Mouse (Mus musculus): ENCODE data around the gene Rchy1. TPM values are rescaled to one million over a fixed set of nuclear protein-coding genes. Genes with fewer than 3 reads are reported as not detected.

Rchy1 gene
- polyA plus RNA-seq (2015; fragmentation: Nextera tagmentation; extraction: Ambion mirVana): 67.6 and 70.0 TPM in 2 replicates

- Histone ChIP-seq H3K36me3 (ENCODE audit: poor library complexity, severe bottlenecking) (no peaks in the 10 kb centered on the region), H3K9ac (peak within 1 kb of the TSS; percentile 85), H3K4me3 (peak within 1 kb of the TSS; percentile 74), H3K27ac (peak within 1 kb of the TSS; percentile 96), H3K27me3 (no peaks in the 10 kb centered on the region), H3K4me2 (peak within 1 kb of the TSS; percentile 70), H3K9me3 (replicated peaks) (no peaks in the 10 kb centered on the region), H3K4me1 (peaks cover 30% of the 10 kb centered on the region)
- peak; percentile 98 for ATAC-seq
- WGBS: 0% methylated on average over 65 of the region's 65 CpGs
Observed at GRCm38 (mm10) chr5:91962639-91963440, at the start of gene Rchy1. Gene Rchy1, minus strand, starts transcription at chr5:91963068.

- Histone ChIP-seq H3K27ac (no peak overlapping the region), H3K4me2 (no peak overlapping the region), H3K9ac (no peak overlapping the region), H3K9me3 (replicated peaks) (no peaks in the 10 kb centered on the region), H3K36me3 (ENCODE audit: poor library complexity, severe bottlenecking) (no peaks in the 10 kb centered on the region), H3K4me1 (no peaks in the 10 kb centered on the region), H3K27me3 (no peaks in the 10 kb centered on the region), H3K4me3 (no peak overlapping the region)
- 64% methylated on average over 7 of the region's 7 CpGs for WGBS
- no peak for ATAC-seq
Observed at GRCm38 (mm10) chr5:92011756-92012155, 48.9 kb upstream of the Rchy1 start.

DNA sequence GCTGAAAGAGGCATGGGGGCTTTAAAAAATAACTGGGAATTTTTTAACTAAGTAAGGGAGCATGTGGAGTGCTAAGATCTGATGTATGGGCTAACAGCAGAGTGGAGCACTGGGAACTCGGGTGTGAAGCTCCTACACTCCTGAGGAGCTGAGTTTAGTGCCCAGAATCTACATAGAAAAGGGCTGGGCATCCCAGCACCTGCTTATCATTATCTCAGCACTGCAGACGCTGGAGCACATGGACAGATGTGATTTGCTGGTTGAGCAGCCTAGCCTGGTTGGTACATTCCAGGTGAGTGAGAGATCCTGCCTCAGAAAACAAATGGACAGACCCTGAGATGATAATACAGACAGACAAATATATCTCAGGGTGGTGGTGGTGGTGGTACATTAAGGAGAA, 47.0 kb upstream of the Rchy1 start:
- Histone ChIP-seq H3K4me3 (no peak overlapping the region), H3K27me3 (no peaks in the 10 kb centered on the region), H3K4me2 (no peak overlapping the region), H3K4me1 (no peaks in the 10 kb centered on the region), H3K36me3 (ENCODE audit: poor library complexity, severe bottlenecking) (no peaks in the 10 kb centered on the region), H3K9me3 (replicated peaks) (no peaks in the 10 kb centered on the region), H3K9ac (no peak overlapping the region), H3K27ac (no peak overlapping the region)
- ATAC-seq: no peak
- WGBS: 54% methylated on average over 2 of the region's 2 CpGs

DNA sequence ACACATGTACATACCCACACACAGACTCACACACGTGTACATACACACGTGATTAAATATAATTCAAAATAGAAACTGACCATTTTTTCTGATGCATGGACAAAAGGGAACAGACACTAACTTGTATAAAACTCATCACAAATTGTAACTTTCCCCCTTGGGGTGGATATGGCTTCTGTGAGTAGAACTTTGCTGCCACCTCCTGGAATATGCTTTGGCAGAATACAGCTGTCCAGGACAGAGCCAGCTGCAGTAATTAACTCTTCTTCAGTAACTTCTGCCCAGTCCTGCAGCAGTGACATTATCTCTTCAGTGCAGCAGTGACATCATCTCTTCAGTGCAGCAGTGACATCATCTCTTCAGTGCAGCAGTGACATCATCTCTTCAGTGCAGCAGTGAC, 40.1 kb upstream of the Rchy1 start:
- WGBS: 66% methylated on average over 2 of the region's 2 CpGs
- no peak overlapping the region for H3K9ac ChIP-seq
- H3K27me3 ChIP-seq: no peaks in the 10 kb centered on the region
- no peak overlapping the region for H3K4me2 ChIP-seq
- H3K9me3 ChIP-seq (replicated peaks): peaks cover 5% of the 10 kb centered on the region; the same call in 1 of the 2 replicates
- H3K27ac ChIP-seq: no peak overlapping the region
- 0 out of 2 replicates have a peak, but pooled peaks have one; percentile 48 for ATAC-seq
- H3K36me3 ChIP-seq (ENCODE audit: poor library complexity, severe bottlenecking): no peaks in the 10 kb centered on the region
- H3K4me1 ChIP-seq: no peaks in the 10 kb centered on the region
- H3K4me3 ChIP-seq: no peak overlapping the region

DNA sequence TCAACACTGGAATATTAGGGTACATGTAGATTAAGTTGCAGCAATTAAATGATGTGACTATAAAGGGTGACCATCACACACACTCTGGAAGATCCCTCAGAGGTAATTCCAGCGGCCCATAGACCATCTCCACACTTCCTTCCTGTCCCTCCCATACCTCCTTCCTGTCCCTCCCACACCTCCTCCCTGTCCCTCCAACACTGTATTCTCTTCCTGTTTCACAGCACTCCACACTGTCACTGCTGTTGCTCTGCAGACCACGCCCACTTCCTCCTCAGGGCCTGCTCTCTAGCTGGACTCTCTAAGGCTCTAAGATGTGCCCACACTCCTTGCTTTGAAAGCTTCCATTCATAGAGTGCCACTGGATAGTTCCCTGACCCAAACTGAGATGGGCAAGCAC, 37.9 kb upstream of the Rchy1 start:
- H3K9me3 ChIP-seq (replicated peaks): peaks cover 5% of the 10 kb centered on the region; the same call in 1 of the 2 replicates

DNA sequence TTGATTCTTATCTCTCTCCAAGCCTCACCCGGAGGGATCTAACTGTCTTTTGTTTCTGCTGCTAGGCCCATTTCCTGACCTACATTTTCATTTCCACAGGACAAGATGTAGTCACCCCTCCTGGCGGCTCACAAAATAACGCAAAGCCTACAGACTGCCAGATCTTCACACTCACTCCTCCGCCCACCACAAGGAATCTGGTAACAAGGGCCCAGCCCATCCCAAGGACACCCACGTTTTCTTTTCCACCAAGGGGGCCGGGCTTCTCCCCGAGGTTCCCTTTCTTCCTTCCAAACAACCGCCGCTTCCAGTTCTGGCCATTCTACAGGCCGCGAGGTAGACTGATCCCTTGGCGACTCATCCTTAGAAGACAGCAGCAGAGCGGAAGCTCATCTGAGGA, 31.7 kb upstream of the Rchy1 start:
- Histone ChIP-seq H3K27ac (no peak overlapping the region), H3K4me1 (no peaks in the 10 kb centered on the region), H3K36me3 (ENCODE audit: poor library complexity, severe bottlenecking) (no peaks in the 10 kb centered on the region), H3K4me2 (no peak overlapping the region), H3K9ac (no peak overlapping the region), H3K9me3 (replicated peaks) (peaks cover 5% of the 10 kb centered on the region; the same call in 1 of the 2 replicates), H3K4me3 (no peak overlapping the region), H3K27me3 (no peaks in the 10 kb centered on the region)
- WGBS: 65% methylated on average over 13 of the region's 13 CpGs
- ATAC-seq: no peak

More for the DNA sequence above, 37.9 kb upstream of the Rchy1 start:
- no peaks in the 10 kb centered on the region for H3K4me1 ChIP-seq
- H3K4me3 ChIP-seq: no peak overlapping the region
- H3K9ac ChIP-seq: no peak overlapping the region
- H3K27me3 ChIP-seq: no peaks in the 10 kb centered on the region
- no peak overlapping the region for H3K27ac ChIP-seq
- H3K36me3 ChIP-seq (ENCODE audit: poor library complexity, severe bottlenecking): no peaks in the 10 kb centered on the region
- WGBS: 72% methylated on average over 2 of the region's 2 CpGs
- H3K4me2 ChIP-seq: no peak overlapping the region
- no peak for ATAC-seq

DNA sequence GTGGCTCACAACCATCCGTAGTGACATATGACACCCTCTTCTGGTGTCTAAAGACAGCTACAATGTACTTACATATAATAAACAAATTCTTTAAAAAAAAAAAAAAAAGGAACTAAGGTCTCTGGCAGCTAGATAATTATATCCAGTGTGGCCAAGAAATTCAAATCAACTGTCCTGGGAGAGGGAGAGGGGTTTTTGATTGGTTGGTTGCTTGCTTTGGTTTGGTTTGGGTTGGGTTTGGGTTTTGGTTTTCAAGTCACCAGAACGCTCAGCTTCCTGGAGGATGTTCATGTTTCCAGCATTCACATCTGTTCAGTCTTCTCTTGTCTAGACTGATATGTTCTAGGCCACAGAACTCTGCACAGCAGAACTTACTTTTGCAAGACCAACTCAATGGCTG, 30.2 kb upstream of the Rchy1 start:
- H3K4me2 ChIP-seq: no peak overlapping the region
- H3K36me3 ChIP-seq (ENCODE audit: poor library complexity, severe bottlenecking): no peaks in the 10 kb centered on the region
- no peak overlapping the region for H3K4me3 ChIP-seq
- no peaks in the 10 kb centered on the region for H3K4me1 ChIP-seq
- WGBS: 89% methylated on average over 2 of the region's 2 CpGs
- ATAC-seq: no peak
- H3K27me3 ChIP-seq: no peaks in the 10 kb centered on the region
- no peak overlapping the region for H3K9ac ChIP-seq
- no peak overlapping the region for H3K27ac ChIP-seq
- no peaks in the 10 kb centered on the region for H3K9me3 ChIP-seq (replicated peaks)

- Histone ChIP-seq H3K4me3 (no peak overlapping the region), H3K27me3 (no peaks in the 10 kb centered on the region), H3K36me3 (ENCODE audit: poor library complexity, severe bottlenecking) (no peaks in the 10 kb centered on the region), H3K27ac (no peak overlapping the region), H3K9me3 (replicated peaks) (no peaks in the 10 kb centered on the region), H3K4me1 (no peaks in the 10 kb centered on the region), H3K4me2 (no peak overlapping the region), H3K9ac (no peak overlapping the region)
- no peak for ATAC-seq
- 85% methylated on average over 6 of the region's 6 CpGs for WGBS
Observed at GRCm38 (mm10) chr5:91991191-91991937, 28.5 kb upstream of the Rchy1 start.

- Histone ChIP-seq H3K9me3 (replicated peaks) (no peaks in the 10 kb centered on the region), H3K27me3 (no peaks in the 10 kb centered on the region), H3K4me1 (no peaks in the 10 kb centered on the region), H3K9ac (no peak overlapping the region), H3K4me3 (no peak overlapping the region), H3K36me3 (ENCODE audit: poor library complexity, severe bottlenecking) (no peaks in the 10 kb centered on the region), H3K27ac (no peak overlapping the region), H3K4me2 (no peak overlapping the region)
- ATAC-seq: no peak
- 79% methylated on average over 9 of the region's 9 CpGs for WGBS
Observed at GRCm38 (mm10) chr5:91989261-91989660, 26.4 kb upstream of the Rchy1 start.

DNA sequence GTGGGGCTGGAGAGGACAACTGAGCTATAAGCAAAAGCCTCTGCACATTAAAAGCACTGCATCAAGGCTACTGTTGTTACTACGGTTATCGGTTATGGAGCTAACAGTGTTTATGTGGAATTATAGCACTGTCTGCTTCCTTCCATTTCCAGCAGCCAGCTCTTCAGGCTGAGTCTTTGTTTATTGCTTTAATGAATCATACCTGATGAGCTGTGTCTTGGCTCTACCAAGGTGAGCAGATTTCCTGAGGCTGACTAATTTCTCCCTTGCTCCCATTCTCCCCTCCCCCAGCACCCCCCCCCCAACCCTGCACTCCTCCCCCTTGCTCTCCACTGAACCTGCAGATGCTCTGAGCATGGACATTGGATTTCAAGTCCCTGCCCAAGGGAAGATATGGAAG, 24.9 kb upstream of the Rchy1 start:
- WGBS: 89% methylated on average over 2 of the region's 2 CpGs

GRCm38 (mm10) chr5:91987236-91987635, 24.4 kb upstream of the Rchy1 start, which contains the start of gene Odaph:
Gene Odaph, plus strand, starts transcription at chr5:91987475.
- Histone ChIP-seq H3K9me3 (replicated peaks) (no peaks in the 10 kb centered on the region), H3K4me2 (no peak within 1 kb of the TSS), H3K4me3 (no peak within 1 kb of the TSS), H3K27me3 (no peaks in the 10 kb centered on the region), H3K9ac (no peak within 1 kb of the TSS), H3K27ac (no peak within 1 kb of the TSS), H3K36me3 (ENCODE audit: poor library complexity, severe bottlenecking) (no peaks in the 10 kb centered on the region), H3K4me1 (no peaks in the 10 kb centered on the region)
- ATAC-seq: no peak
- 77% methylated on average over 4 of the region's 4 CpGs for WGBS

More for the DNA sequence above, 24.9 kb upstream of the Rchy1 start:
- H3K9me3 ChIP-seq (replicated peaks): no peaks in the 10 kb centered on the region
- no peak overlapping the region for H3K9ac ChIP-seq
- H3K27ac ChIP-seq: no peak overlapping the region
- no peaks in the 10 kb centered on the region for H3K4me1 ChIP-seq
- H3K36me3 ChIP-seq (ENCODE audit: poor library complexity, severe bottlenecking): no peaks in the 10 kb centered on the region
- H3K27me3 ChIP-seq: no peaks in the 10 kb centered on the region
- ATAC-seq: no peak
- H3K4me3 ChIP-seq: no peak overlapping the region
- no peak overlapping the region for H3K4me2 ChIP-seq

DNA sequence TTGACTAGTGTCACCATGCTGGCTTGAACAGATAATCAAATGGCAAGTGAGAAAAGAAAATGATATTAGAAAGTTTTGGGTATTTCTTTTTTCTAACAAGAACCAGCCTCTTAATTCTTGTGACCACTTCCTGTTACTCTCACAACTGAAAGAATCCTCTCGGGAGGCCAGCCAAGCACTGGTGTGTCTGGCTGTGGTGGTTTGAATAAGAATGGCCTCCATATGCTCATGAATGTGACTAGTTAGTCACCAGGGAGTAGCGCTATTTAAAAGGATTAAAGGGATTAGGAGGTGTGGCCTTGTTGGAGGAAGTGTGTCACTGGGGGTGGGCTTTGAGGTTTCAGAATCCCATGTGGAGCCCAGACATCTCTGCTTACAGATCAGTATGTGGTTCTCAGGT, 22.9 kb upstream of the Rchy1 start:
- no peak overlapping the region for H3K9ac ChIP-seq
- H3K4me3 ChIP-seq: no peak overlapping the region
- H3K27ac ChIP-seq: no peak overlapping the region
- no peaks in the 10 kb centered on the region for H3K9me3 ChIP-seq (replicated peaks)
- no peaks in the 10 kb centered on the region for H3K27me3 ChIP-seq
- no peak for ATAC-seq
- H3K36me3 ChIP-seq (ENCODE audit: poor library complexity, severe bottlenecking): no peaks in the 10 kb centered on the region
- H3K4me2 ChIP-seq: no peak overlapping the region
- 18% methylated on average over 2 of the region's 2 CpGs for WGBS
- H3K4me1 ChIP-seq: no peaks in the 10 kb centered on the region

Data from forebrain, embryonic 13.5 days (tissue).